In the genomic region with DNA sequence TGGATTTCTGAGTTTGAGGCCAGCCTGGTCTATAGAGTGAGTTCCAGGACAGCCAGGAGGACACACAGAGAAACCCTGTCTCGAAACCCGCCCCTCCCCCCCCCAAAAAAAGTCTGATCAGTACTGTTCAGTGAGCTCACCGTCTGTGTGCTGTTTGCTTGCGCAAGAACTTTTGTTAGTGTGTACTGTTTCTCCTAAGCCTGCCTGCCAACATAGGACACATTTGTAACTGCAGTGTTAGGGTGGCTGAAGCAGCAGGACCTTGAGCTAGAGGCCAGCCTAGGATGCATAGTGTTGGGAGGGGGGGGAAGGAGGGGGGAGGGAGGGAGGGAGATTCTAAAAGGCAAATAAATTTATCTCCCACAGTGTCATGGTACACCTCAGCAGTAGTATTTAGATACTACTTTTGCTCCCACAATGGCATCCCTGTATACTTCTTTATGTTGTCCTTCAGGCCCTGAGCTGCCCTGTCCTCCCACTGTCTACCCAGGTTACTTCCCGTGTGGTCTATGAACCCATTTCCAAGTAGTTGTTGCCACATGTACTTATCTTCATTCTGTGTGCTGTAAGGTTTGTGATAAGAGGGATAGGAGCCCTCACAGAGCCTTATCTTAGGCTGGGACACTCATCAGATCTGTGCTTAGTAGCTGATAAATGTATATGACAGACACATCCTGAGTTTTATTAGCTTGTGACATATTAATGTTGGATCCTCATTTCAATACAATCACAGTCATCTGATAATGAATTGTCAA, we compare ENCODE assay signal across 22 mouse cellular contexts.
DNase-seq lines count a peak whose midpoint lies in the region; ATAC-seq and TF ChIP-seq lines count a peak whose summit lies in the region.
"Had no signal": no experiment of that assay in that cellular context is flagged by ENCODE, and none has a peak within 500 bp of the region (broad histone marks: within the 10 kb centered on the region; RNA-seq: fewer than 3 reads in every experiment).

No protein-coding gene starts in this region.

- no peak overlapping the region for H3K27ac ChIP-seq in heart, embryonic 10.5 days
- H3K27ac ChIP-seq in stomach, embryonic 15.5 days: no peak overlapping the region
- no peak overlapping the region for H3K27ac ChIP-seq in stomach, postnatal 0 days (replicated peaks)
- H3K27ac ChIP-seq in intestine, embryonic 16.5 days (ENCODE audit: low read length): no peak overlapping the region
- H3K27ac ChIP-seq: embryonic facial prominence, embryonic 10.5 days; forebrain, embryonic 13.5 days; heart, embryonic 13.5 days; limb, embryonic 12.5 days had no signal

- no peak overlapping the region for H3K9ac ChIP-seq in stomach, embryonic 15.5 days
- no peak overlapping the region for H3K9ac ChIP-seq in stomach, postnatal 0 days (ENCODE audit: low read length)
- H3K9ac ChIP-seq in intestine, embryonic 16.5 days (ENCODE audit: low read depth, low read length): no peak overlapping the region
- H3K9ac ChIP-seq: forebrain, embryonic 13.5 days; heart, embryonic 13.5 days; limb, embryonic 12.5 days had no signal

- H3K4me3 ChIP-seq in heart, embryonic 10.5 days: no peak overlapping the region
- no peak overlapping the region for H3K4me3 ChIP-seq in stomach, embryonic 15.5 days (replicated peaks)
- H3K4me3 ChIP-seq in stomach, postnatal 0 days (ENCODE audit: low read depth, low read length): no peak overlapping the region
- no peak overlapping the region for H3K4me3 ChIP-seq in intestine, embryonic 16.5 days (ENCODE audit: low read length)
- no peak overlapping the region for H3K4me3 ChIP-seq in myocyte
- H3K4me3 ChIP-seq: embryonic facial prominence, embryonic 10.5 days; forebrain, embryonic 13.5 days; heart, embryonic 13.5 days; limb, embryonic 12.5 days had no signal

- TF ChIP-seq POLR2A in myocyte (IDR thresholded peaks at IDR 0.05; ENCODE audit: insufficient read length, low read depth): no peak

- no peak overlapping the region for H3K4me2 ChIP-seq in stomach, embryonic 15.5 days
- no peak overlapping the region for H3K4me2 ChIP-seq in stomach, postnatal 0 days (replicated peaks; ENCODE audit: low read depth)
- no peak overlapping the region for H3K4me2 ChIP-seq in intestine, embryonic 16.5 days (ENCODE audit: low read depth, low read length)
- H3K4me2 ChIP-seq in myocyte (ENCODE audit: low read depth): no peak overlapping the region
- H3K4me2 ChIP-seq: forebrain, embryonic 13.5 days; heart, embryonic 13.5 days; limb, embryonic 12.5 days had no signal

- H3ac ChIP-seq in myocyte (ENCODE audit: control insufficient read depth, insufficient read length): no peak overlapping the region

- TF ChIP-seq CTCF in stomach, postnatal 0 days (IDR thresholded peaks at IDR 0.05; ENCODE audit: low read depth): no peak

- no peaks in the 10 kb centered on the region for H3K79me2 ChIP-seq in myocyte (ENCODE audit: control insufficient read depth, insufficient read depth)

- DNase-seq in heart, embryonic 10.5 days (ENCODE audit: low spot score): peak; percentile 56
- no peak for DNase-seq in heart, adult 18-20 months
- DNase-seq in stomach, postnatal 0 days (ENCODE audit: low spot score): no peak
- no peak for DNase-seq in thymus, postnatal 10 days (ENCODE audit: low spot score in 2 of 2)
- DNase-seq: cerebellum, adult 11-12 months; cerebellum, postnatal 25 days; gastrocnemius, postnatal 25 days; heart, postnatal 36 days; kidney, adult 8-10 months; kidney, postnatal 36 days; right cerebral cortex, adult 18-20 months; thymus, postnatal 14 days had no signal

- 64% methylated on average over 5 of the region's 5 CpGs for WGBS in heart, embryonic 10.5 days
- 72% methylated on average over 5 of the region's 5 CpGs for WGBS in stomach, embryonic 15.5 days
- 71% methylated on average over 5 of the region's 5 CpGs for WGBS in stomach, postnatal 0 days
- WGBS in intestine, embryonic 16.5 days: 65% methylated on average over 5 of the region's 5 CpGs

- TF ChIP-seq EP300 in stomach, postnatal 0 days (optimal IDR thresholded peaks at IDR 0.05): no peak

- peaks cover 21% of the 10 kb centered on the region for H3K27me3 ChIP-seq in heart, embryonic 10.5 days (ENCODE audit: insufficient read depth, poor library complexity, severe bottlenecking)
- no peaks in the 10 kb centered on the region for H3K27me3 ChIP-seq in stomach, embryonic 15.5 days (replicated peaks)
- H3K27me3 ChIP-seq in stomach, postnatal 0 days (ENCODE audit: control insufficient read depth, insufficient read depth, low read length): no peaks in the 10 kb centered on the region
- no peaks in the 10 kb centered on the region; the same call in 1 of the 2 replicates for H3K27me3 ChIP-seq in intestine, embryonic 16.5 days (replicated peaks; ENCODE audit: control insufficient read depth, insufficient read depth, low read length)
- no peaks in the 10 kb centered on the region for H3K27me3 ChIP-seq in myocyte (ENCODE audit: control insufficient read depth, insufficient read depth, insufficient read length)

- no peaks in the 10 kb centered on the region for H3K36me3 ChIP-seq in heart, embryonic 10.5 days
- no peaks in the 10 kb centered on the region for H3K36me3 ChIP-seq in stomach, embryonic 15.5 days
- H3K36me3 ChIP-seq in stomach, postnatal 0 days (ENCODE audit: control insufficient read depth, insufficient read depth, low read length): no peaks in the 10 kb centered on the region
- H3K36me3 ChIP-seq in intestine, embryonic 16.5 days (ENCODE audit: control insufficient read depth, insufficient read depth, low read length): no peaks in the 10 kb centered on the region
- no peaks in the 10 kb centered on the region for H3K36me3 ChIP-seq in myocyte (ENCODE audit: control insufficient read depth, insufficient read depth)
- H3K36me3 ChIP-seq: embryonic facial prominence, embryonic 10.5 days; heart, embryonic 13.5 days; limb, embryonic 12.5 days had no signal

- 0 out of 2 replicates have a peak, but pooled peaks have one; percentile 22 for ATAC-seq in stomach, embryonic 15.5 days (ENCODE audit: insufficient read depth, low FRiP score, low read depth)
- no peak for ATAC-seq in stomach, postnatal 0 days (ENCODE audit: low FRiP score, low TSS enrichment)
- ATAC-seq in intestine, embryonic 16.5 days: peak; percentile 36; the same call in 1 of the 2 replicates
- ATAC-seq in activated CD4-positive, CD25-positive, alpha-beta regulatory T cell, adult 4 months: no peak
- ATAC-seq: forebrain, embryonic 13.5 days; hindbrain, embryonic 16.5 days; midbrain, embryonic 16.5 days had no signal

- H3K9me3 ChIP-seq in heart, embryonic 10.5 days: no peaks in the 10 kb centered on the region
- no peaks in the 10 kb centered on the region for H3K9me3 ChIP-seq in stomach, embryonic 15.5 days
- H3K9me3 ChIP-seq in stomach, postnatal 0 days (ENCODE audit: control insufficient read depth, low read length): no peaks in the 10 kb centered on the region
- H3K9me3 ChIP-seq in intestine, embryonic 16.5 days (ENCODE audit: control insufficient read depth, low read length): no peaks in the 10 kb centered on the region
- H3K9me3 ChIP-seq: embryonic facial prominence, embryonic 10.5 days; forebrain, embryonic 13.5 days; heart, embryonic 13.5 days; limb, embryonic 12.5 days had no signal

- H3K4me1 ChIP-seq in heart, embryonic 10.5 days: peaks cover 26% of the 10 kb centered on the region
- H3K4me1 ChIP-seq in stomach, embryonic 15.5 days: peaks cover 11% of the 10 kb centered on the region; the same call in 1 of the 2 replicates
- H3K4me1 ChIP-seq in stomach, postnatal 0 days (replicated peaks; ENCODE audit: control insufficient read depth, insufficient read depth): no peaks in the 10 kb centered on the region
- peaks cover 6% of the 10 kb centered on the region for H3K4me1 ChIP-seq in intestine, embryonic 16.5 days (ENCODE audit: control insufficient read depth, insufficient read depth, low read length)

TF ChIP-seq in myocyte, 11 proteins besides CTCF, POLR2A, EP300 and RAD21:
- TF ChIP-seq TCF12 (IDR thresholded peaks at IDR 0.05; ENCODE audit: insufficient read depth, poor library complexity, severe bottlenecking) (no peak), CEBPB (IDR thresholded peaks at IDR 0.05; ENCODE audit: insufficient read depth, poor library complexity, severe bottlenecking) (0 out of 2 replicates have a peak, but pooled peaks have one; percentile 12)

Comparison
In these comparisons a context has a peak if more than half of its experiments do, and no peak if none do; other contexts are left out.
1. ATAC-seq: peak in stomach, embryonic 15.5 days (single experiment) and intestine, embryonic 16.5 days (single experiment); none in stomach, postnatal 0 days (single experiment) and activated CD4-positive, CD25-positive, alpha-beta regulatory T cell, adult 4 months (single experiment).